Mouse (Mus musculus) frontal cortex, adult (tissue): ENCODE measurements at regions not wholly inside any gene's neighbourhood (a gene's known extent, or its start where the extent isn't known, plus 50 kb on each side); places are given as distances from the start of the nearest gene placed in this dataset.
"Not testable (repeated sequence)": the region's sequence is repeated elsewhere in the genome, so short reads cannot be mapped to it uniquely, and the experiment has no call there.

ENCODE experiments used
- ATAC-seq: cut with Nextera tagmentation; 2 replicates; pipeline ENCODE4 v1.9.2; 2017; ENCODE audit warnings: mild to moderate bottlenecking, moderate library complexity, mixed read lengths; ENCODE audit not compliant: low TSS enrichment

DNA sequence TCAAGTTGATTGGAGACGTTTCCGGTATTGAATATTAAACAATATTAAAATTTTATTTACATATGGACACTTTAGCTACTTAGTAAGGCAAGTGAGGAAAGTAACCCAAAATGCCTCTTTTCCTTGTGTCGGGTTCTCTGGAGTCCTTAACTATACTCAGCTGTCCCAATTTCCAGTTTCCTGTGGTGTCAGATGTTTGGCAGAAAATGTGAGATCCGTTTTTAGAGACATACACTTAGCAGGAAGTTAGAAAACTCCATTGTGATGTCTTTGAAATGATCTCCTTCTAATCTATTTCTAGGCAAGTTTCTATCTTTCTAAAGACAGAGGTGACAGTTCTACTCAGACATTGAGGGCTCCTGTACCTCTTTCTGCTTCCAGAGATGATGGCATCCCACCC, 168.9 kb upstream of the Plcxd3 start:
- peak; percentile 91 for ATAC-seq

- no peak for ATAC-seq
Observed at GRCm38 (mm10) chr15:4213371-4213770, 161.9 kb upstream of the Plcxd3 start.

DNA sequence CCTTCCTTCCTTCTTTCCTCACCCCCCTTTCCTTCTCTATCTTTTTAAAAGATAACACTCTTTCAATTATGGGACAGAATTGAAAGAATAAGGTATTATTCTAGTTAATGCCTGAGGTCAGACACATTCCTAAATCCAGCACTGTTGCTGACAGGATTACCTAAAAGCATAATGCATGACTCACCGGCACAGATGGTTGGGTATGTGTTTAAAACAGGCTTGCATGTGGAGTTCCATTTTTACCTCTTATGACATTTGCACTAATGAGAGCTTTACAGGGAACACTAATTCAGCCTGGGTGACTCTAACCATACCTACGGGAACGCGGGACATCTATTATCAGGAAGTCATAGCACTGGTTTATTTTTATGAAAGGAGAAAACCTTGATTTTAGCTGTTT, 156.2 kb upstream of the Plcxd3 start:
- ATAC-seq: peak; percentile 93

DNA sequence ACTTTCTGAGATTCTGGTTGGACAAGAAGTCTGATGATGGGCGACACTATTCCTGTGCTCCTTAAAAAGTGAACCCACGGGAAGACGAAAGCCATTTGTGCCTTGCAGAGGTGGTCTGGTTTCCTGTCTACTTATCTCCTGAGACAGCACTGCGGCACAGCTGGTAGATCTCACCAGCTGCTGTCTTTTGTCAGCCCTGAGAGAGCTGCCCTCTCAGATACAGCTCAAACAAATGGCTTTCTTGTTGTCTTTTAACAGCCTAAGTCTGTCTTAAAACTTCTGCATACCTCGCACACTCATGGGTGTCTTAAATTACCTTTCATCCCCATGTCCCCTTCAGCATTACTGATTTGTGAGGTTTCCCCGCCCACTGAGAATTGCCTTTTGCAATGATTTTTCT, 147.2 kb upstream of the Plcxd3 start:
- ATAC-seq: no peak

DNA sequence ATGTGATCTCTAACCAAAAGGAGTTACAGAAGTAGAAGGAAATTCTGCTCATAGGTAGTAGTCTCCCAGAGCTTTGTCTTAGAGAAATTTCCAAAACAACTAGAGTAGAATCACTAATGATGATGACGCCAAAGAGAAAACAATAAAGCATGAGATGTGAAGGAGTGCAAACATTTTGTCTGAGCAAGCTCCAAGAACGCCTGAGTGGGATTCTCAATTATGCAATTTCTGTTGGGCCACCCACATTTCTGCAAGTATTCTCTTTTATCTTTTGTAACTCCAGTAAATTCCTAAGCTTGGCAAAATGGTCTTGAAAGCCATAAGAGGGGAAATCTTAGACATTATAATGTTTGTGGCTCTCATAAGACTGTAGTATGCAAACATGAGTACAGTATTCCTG, 134.6 kb upstream of the Plcxd3 start:
- peak; percentile 64 for ATAC-seq

DNA sequence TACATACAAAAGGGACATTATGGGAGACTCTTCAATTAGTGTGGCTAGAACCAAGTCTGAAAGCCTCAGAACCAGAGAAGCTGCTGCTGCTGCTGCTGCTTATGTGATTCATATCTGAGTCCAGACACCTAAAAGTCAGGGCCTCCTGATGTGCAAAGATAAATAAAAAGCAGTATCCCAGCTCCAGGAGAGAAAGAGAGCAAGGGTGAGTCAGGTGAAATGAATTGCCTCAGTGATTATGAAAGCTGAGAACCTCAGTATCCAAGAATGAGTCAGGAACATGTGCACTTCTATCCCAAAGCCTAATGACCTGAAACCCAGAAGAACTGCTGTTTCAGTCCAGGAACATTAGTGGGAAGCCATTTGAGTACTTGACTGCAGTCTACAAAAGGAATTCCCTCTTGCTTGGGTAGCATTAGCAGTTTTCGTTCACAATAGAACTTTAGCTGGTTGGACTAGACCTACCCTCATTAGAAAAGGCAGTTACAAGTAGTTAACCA, 127.6 kb upstream of the Plcxd3 start:
- ATAC-seq: no peak

DNA sequence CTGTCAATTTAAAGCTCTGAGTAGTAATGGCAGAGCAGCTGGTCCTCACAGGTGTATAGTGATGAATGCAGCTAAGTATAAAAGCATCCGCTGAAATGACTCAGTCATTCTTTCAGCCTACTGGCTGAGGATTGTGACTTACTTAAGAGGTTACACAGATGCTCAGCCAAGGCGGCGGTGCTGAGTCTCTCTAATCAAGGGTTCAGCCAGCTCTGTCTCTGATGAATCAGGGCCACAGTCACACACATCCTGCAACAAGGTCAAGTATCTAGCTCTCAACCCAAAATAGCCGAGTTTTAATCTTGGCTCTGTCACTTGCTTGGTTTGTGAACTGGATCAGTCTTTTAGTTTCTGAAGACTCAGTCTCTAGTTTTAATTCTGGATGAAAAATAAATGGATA, 110.7 kb upstream of the Plcxd3 start:
- no peak for ATAC-seq

DNA sequence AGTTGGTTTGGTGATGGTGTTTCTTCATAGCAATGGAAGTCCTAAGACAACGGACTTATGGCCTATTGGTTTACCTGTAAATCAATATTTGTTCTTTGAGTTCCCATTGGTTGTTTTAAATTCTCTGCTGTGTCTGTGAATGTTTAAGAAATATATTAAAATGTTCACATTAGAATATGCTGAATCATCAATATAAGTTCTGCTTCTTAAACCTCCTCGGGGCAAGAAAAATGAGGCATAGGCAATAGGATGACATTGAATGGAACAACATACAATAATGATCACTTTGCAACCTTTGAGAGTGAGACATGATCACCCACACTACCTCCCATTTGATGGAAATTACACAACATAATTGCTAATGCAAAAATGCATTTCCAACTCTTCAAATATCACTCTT, 105.5 kb upstream of the Plcxd3 start:
- ATAC-seq: no peak

DNA sequence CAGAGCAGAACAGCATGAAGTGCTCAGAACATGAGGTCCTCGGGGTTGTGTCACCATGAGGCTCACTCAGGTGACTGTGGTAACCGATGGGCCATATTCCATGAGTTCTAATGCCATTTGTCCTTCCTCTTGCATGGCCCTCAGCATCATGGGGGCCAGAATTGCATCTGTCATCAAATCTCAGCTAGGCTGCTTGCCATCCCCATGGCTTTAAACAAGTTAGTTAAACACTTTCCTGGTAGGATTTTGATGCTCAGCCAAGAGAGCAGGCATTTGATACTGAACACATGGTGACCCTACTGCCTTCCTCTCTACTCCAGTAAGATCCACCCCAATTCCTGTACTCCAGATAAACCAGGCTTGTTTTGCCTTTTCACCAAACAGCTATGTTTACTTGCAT, 98.3 kb upstream of the Plcxd3 start:
- ATAC-seq: no peak

- no peak for ATAC-seq
Observed at GRCm38 (mm10) chr15:4307498-4307897, 67.8 kb upstream of the Plcxd3 start.

DNA sequence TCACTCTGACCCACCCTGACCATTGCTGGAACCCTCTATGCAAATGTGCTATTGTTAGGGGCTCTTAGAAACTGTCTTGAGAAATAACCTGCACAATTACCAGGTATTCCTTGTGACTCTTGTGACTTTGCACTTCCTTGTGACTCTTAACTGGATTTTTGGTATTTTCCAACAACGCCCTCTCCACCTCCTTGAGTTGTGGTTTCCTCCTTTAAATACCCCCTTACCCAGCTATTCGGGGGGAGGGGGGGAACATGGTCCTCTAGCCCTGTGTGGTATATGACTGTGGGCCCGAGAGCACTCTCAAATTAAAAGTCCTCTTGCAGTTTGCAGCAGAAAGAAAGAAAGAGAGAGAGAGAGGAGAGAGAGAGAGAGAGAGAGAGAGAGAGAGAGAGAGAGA, 61.6 kb upstream of the Plcxd3 start:
- ATAC-seq: not testable (repeated sequence)

GRCm38 (mm10) chr15:4315897-4316296, 59.4 kb upstream of the Plcxd3 start:
- ATAC-seq: peak; percentile 93
